Mouse (Mus musculus) kidney, adult 18-20 months (tissue): Measurements from ENCODE around the gene Trrap.
A peak's percentile ranks its signal among the peaks of the same experiment; 100 is the strongest.

Experiments
- DNase-seq: peaks from one replicate; pipeline ENCODE4 v3.0.0; 2021

Trrap gene

GRCm38 (mm10) chr5:144786464-144786863, 18.9 kb downstream of the Trrap start:
- no peak for DNase-seq

- DNase-seq, result no peak
Measured at GRCm38 (mm10) chr5:144793374-144793773, 25.8 kb downstream of the Trrap start.

GRCm38 (mm10) chr5:144794687-144795086, 27.2 kb downstream of the Trrap start:
- DNase-seq, result peak; percentile 16

- no peak for DNase-seq
Measured at GRCm38 (mm10) chr5:144797116-144797515, 29.6 kb downstream of the Trrap start.

- DNase-seq, result no peak
Measured at GRCm38 (mm10) chr5:144803066-144803465, 35.5 kb downstream of the Trrap start.

GRCm38 (mm10) chr5:144804181-144804580, 36.6 kb downstream of the Trrap start:
- DNase-seq, result no peak

GRCm38 (mm10) chr5:144806931-144807330, 39.4 kb downstream of the Trrap start:
- no peak for DNase-seq

GRCm38 (mm10) chr5:144828365-144829102, 61.0 kb downstream of the Trrap start:
- DNase-seq, result no peak

GRCm38 (mm10) chr5:144829631-144830030, 62.1 kb downstream of the Trrap start:
- DNase-seq, result no peak

GRCm38 (mm10) chr5:144831840-144832469, 64.4 kb downstream of the Trrap start:
- DNase-seq, result no peak

GRCm38 (mm10) chr5:144836100-144836499, 68.6 kb downstream of the Trrap start:
- DNase-seq, result no peak

- DNase-seq, result no peak
Measured at GRCm38 (mm10) chr5:144845352-144845751, 77.8 kb downstream of the Trrap start.

- no peak for DNase-seq
Measured at GRCm38 (mm10) chr5:144848735-144849134, 81.2 kb downstream of the Trrap start.

GRCm38 (mm10) chr5:144849932-144850331, 82.4 kb downstream of the Trrap start:
- DNase-seq, result no peak

- no peak for DNase-seq
Measured at GRCm38 (mm10) chr5:144851820-144852219, 84.3 kb downstream of the Trrap start.

- no peak for DNase-seq
Measured at GRCm38 (mm10) chr5:144853931-144854330, 86.4 kb downstream of the Trrap start.

- DNase-seq, result no peak
Measured at GRCm38 (mm10) chr5:144855936-144856335, 88.4 kb downstream of the Trrap start.

- DNase-seq, result no peak
Measured at GRCm38 (mm10) chr5:144858527-144858926, 91.0 kb downstream of the Trrap start.

GRCm38 (mm10) chr5:144859284-144859683, 91.8 kb downstream of the Trrap start:
- DNase-seq, result no peak

GRCm38 (mm10) chr5:144860913-144861312, 93.4 kb downstream of the Trrap start:
- no peak for DNase-seq

GRCm38 (mm10) chr5:144866923-144867322, 99.4 kb downstream of the Trrap start:
- DNase-seq, result no peak

GRCm38 (mm10) chr5:144869466-144869865, 101.9 kb downstream of the Trrap start:
- DNase-seq, result no peak

- DNase-seq, result no peak
Measured at GRCm38 (mm10) chr5:144870782-144871181, 103.2 kb downstream of the Trrap start.

GRCm38 (mm10) chr5:144871775-144872174, 104.2 kb downstream of the Trrap start:
- no peak for DNase-seq

- no peak for DNase-seq
Measured at GRCm38 (mm10) chr5:144872326-144872725, 104.8 kb downstream of the Trrap start.
